Mouse (Mus musculus) ovary, adult 18-20 months (tissue): ENCODE data around the gene Atf7ip.
A peak's percentile ranks its signal among the peaks of the same experiment; 100 is the strongest.

Experiments used
- DNase-seq: peaks from one replicate; pipeline ENCODE4 v3.0.0; 2022; ENCODE audit warnings: low spot score, mixed read lengths

Atf7ip gene

GRCm38 (mm10) chr6:136553767-136554569 lies 48.0 kb downstream of the Atf7ip start:
- peak; percentile 29 for DNase-seq

- no peak for DNase-seq
Measured at GRCm38 (mm10) chr6:136554774-136555522, 49.0 kb downstream of the Atf7ip start.

GRCm38 (mm10) chr6:136555523-136555915 lies 49.6 kb downstream of the Atf7ip start:
- no peak for DNase-seq

GRCm38 (mm10) chr6:136558288-136559005 lies 52.5 kb downstream of the Atf7ip start:
- DNase-seq = no peak

GRCm38 (mm10) chr6:136566002-136566401 lies 60.0 kb downstream of the Atf7ip start:
- DNase-seq = no peak

- no peak for DNase-seq
Measured at GRCm38 (mm10) chr6:136590739-136591138, 84.8 kb downstream of the Atf7ip start.

GRCm38 (mm10) chr6:136594541-136594940 lies 88.6 kb downstream of the Atf7ip start:
- no peak for DNase-seq

GRCm38 (mm10) chr6:136602601-136603000 lies 96.6 kb downstream of the Atf7ip start:
- no peak for DNase-seq

- no peak for DNase-seq
Measured at GRCm38 (mm10) chr6:136611351-136612215, 105.6 kb downstream of the Atf7ip start.

- DNase-seq = no peak
Measured at GRCm38 (mm10) chr6:136612312-136612711, 106.3 kb downstream of the Atf7ip start.

GRCm38 (mm10) chr6:136614156-136614555 lies 108.2 kb downstream of the Atf7ip start:
- no peak for DNase-seq

GRCm38 (mm10) chr6:136620361-136621139 lies 114.6 kb downstream of the Atf7ip start:
- DNase-seq = peak; percentile 45

- DNase-seq = no peak
Measured at GRCm38 (mm10) chr6:136625421-136625820, 119.5 kb downstream of the Atf7ip start.

GRCm38 (mm10) chr6:136629639-136630038 lies 123.7 kb downstream of the Atf7ip start:
- DNase-seq = no peak

- DNase-seq = no peak
Measured at GRCm38 (mm10) chr6:136631519-136631918, 125.6 kb downstream of the Atf7ip start.

- DNase-seq = no peak
Measured at GRCm38 (mm10) chr6:136631945-136632534, 126.1 kb downstream of the Atf7ip start.

- DNase-seq = no peak
Measured at GRCm38 (mm10) chr6:136633154-136633553, 127.2 kb downstream of the Atf7ip start.

GRCm38 (mm10) chr6:136633719-136634118 lies 127.8 kb downstream of the Atf7ip start:
- no peak for DNase-seq

- no peak for DNase-seq
Measured at GRCm38 (mm10) chr6:136634982-136635381, 129.0 kb downstream of the Atf7ip start.

GRCm38 (mm10) chr6:136644171-136644570 lies 138.2 kb downstream of the Atf7ip start:
- no peak for DNase-seq
